Mouse (Mus musculus): Measurements from ENCODE around the gene Itgb3. TPM values are rescaled to one million over a fixed set of nuclear protein-coding genes. Genes with fewer than 3 reads are reported as not detected.
A peak's percentile ranks its signal among the peaks of the same experiment; 100 is the strongest.

The Itgb3 gene
- polyA plus RNA-seq, 1 experiment, result 14.7 TPM

- Histone ChIP-seq H3K27ac (ENCODE audit: control insufficient read depth, insufficient read depth, low read length) (no peak overlapping the region), H3K36me3 (ENCODE audit: control insufficient read depth, insufficient read depth, low read length) (no peaks in the 10 kb centered on the region), H3K4me1 (replicated peaks; ENCODE audit: control insufficient read depth, insufficient read depth, low read length) (peaks cover 15% of the 10 kb centered on the region; the same call in 1 of the 2 replicates), H3K27me3 (ENCODE audit: control insufficient read depth, insufficient read depth, low read length) (no peaks in the 10 kb centered on the region), H3K4me3 (ENCODE audit: control insufficient read depth, insufficient read depth, low read length) (no peak overlapping the region)
- 97% methylated on average over 6 of the region's 6 CpGs for WGBS
- DNase-seq, result no peak
- TF ChIP-seq CTCF (IDR thresholded peaks at IDR 0.05; ENCODE audit: borderline replicate concordance, control insufficient read depth, extremely low read depth, insufficient read depth, low read length, poor library complexity) (no peak), POLR2A (IDR thresholded peaks at IDR 0.05; ENCODE audit: control insufficient read depth, extremely low read depth, insufficient read depth, low read length, poor library complexity) (no peak)
Observed at GRCm38 (mm10) chr11:104645402-104645801, 37.6 kb downstream of the Itgb3 start.

GRCm38 (mm10) chr11:104646173-104646572 is 38.4 kb downstream of the Itgb3 start:
- peaks cover 15% of the 10 kb centered on the region; the same call in 1 of the 2 replicates for H3K4me1 ChIP-seq (replicated peaks; ENCODE audit: control insufficient read depth, insufficient read depth, low read length)
- no peaks in the 10 kb centered on the region for H3K36me3 ChIP-seq (ENCODE audit: control insufficient read depth, insufficient read depth, low read length)
- TF ChIP-seq CTCF (IDR thresholded peaks at IDR 0.05; ENCODE audit: borderline replicate concordance, control insufficient read depth, extremely low read depth, insufficient read depth, low read length, poor library complexity) (no peak), POLR2A (IDR thresholded peaks at IDR 0.05; ENCODE audit: control insufficient read depth, extremely low read depth, insufficient read depth, low read length, poor library complexity) (no peak)
- no peak overlapping the region for H3K27ac ChIP-seq (ENCODE audit: control insufficient read depth, insufficient read depth, low read length)
- 91% methylated on average over 4 of the region's 4 CpGs for WGBS
- DNase-seq, result no peak
- no peak overlapping the region for H3K4me3 ChIP-seq (ENCODE audit: control insufficient read depth, insufficient read depth, low read length)
- H3K27me3 ChIP-seq (ENCODE audit: control insufficient read depth, insufficient read depth, low read length), result no peaks in the 10 kb centered on the region

GRCm38 (mm10) chr11:104646611-104647010 is 38.8 kb downstream of the Itgb3 start:
- H3K27me3 ChIP-seq (ENCODE audit: control insufficient read depth, insufficient read depth, low read length), result no peaks in the 10 kb centered on the region
- no peak overlapping the region for H3K27ac ChIP-seq (ENCODE audit: control insufficient read depth, insufficient read depth, low read length)
- WGBS, result 29% methylated on average over 5 of the region's 5 CpGs
- TF ChIP-seq CTCF (IDR thresholded peaks at IDR 0.05; ENCODE audit: borderline replicate concordance, control insufficient read depth, extremely low read depth, insufficient read depth, low read length, poor library complexity) (no peak), POLR2A (IDR thresholded peaks at IDR 0.05; ENCODE audit: control insufficient read depth, extremely low read depth, insufficient read depth, low read length, poor library complexity) (no peak)
- no peak overlapping the region for H3K4me3 ChIP-seq (ENCODE audit: control insufficient read depth, insufficient read depth, low read length)
- peaks cover 15% of the 10 kb centered on the region; the same call in 1 of the 2 replicates for H3K4me1 ChIP-seq (replicated peaks; ENCODE audit: control insufficient read depth, insufficient read depth, low read length)
- H3K36me3 ChIP-seq (ENCODE audit: control insufficient read depth, insufficient read depth, low read length), result no peaks in the 10 kb centered on the region
- no peak for DNase-seq

- peak overlapping the region; percentile 25; the same call in 1 of the 2 replicates for H3K27ac ChIP-seq (ENCODE audit: control insufficient read depth, insufficient read depth, low read length)
- peaks cover 15% of the 10 kb centered on the region; the same call in 1 of the 2 replicates for H3K4me1 ChIP-seq (replicated peaks; ENCODE audit: control insufficient read depth, insufficient read depth, low read length)
- 68% methylated on average over 8 of the region's 8 CpGs for WGBS
- H3K27me3 ChIP-seq (ENCODE audit: control insufficient read depth, insufficient read depth, low read length), result no peaks in the 10 kb centered on the region
- no peaks in the 10 kb centered on the region for H3K36me3 ChIP-seq (ENCODE audit: control insufficient read depth, insufficient read depth, low read length)
- TF ChIP-seq CTCF (IDR thresholded peaks at IDR 0.05; ENCODE audit: borderline replicate concordance, control insufficient read depth, extremely low read depth, insufficient read depth, low read length, poor library complexity) (no peak), POLR2A (IDR thresholded peaks at IDR 0.05; ENCODE audit: control insufficient read depth, extremely low read depth, insufficient read depth, low read length, poor library complexity) (no peak)
- no peak for DNase-seq
- no peak overlapping the region for H3K4me3 ChIP-seq (ENCODE audit: control insufficient read depth, insufficient read depth, low read length)
Observed at GRCm38 (mm10) chr11:104647188-104647867, 39.5 kb downstream of the Itgb3 start.

- Histone ChIP-seq H3K4me3 (ENCODE audit: control insufficient read depth, insufficient read depth, low read length) (no peak overlapping the region), H3K27ac (ENCODE audit: control insufficient read depth, insufficient read depth, low read length) (no peak overlapping the region), H3K4me1 (replicated peaks; ENCODE audit: control insufficient read depth, insufficient read depth, low read length) (peaks cover 15% of the 10 kb centered on the region; the same call in 1 of the 2 replicates), H3K27me3 (ENCODE audit: control insufficient read depth, insufficient read depth, low read length) (no peaks in the 10 kb centered on the region), H3K36me3 (ENCODE audit: control insufficient read depth, insufficient read depth, low read length) (no peaks in the 10 kb centered on the region)
- 72% methylated on average over 3 of the region's 3 CpGs for WGBS
- DNase-seq, result peak; percentile 70
- TF ChIP-seq POLR2A (IDR thresholded peaks at IDR 0.05; ENCODE audit: control insufficient read depth, extremely low read depth, insufficient read depth, low read length, poor library complexity) (no peak), CTCF (IDR thresholded peaks at IDR 0.05; ENCODE audit: borderline replicate concordance, control insufficient read depth, extremely low read depth, insufficient read depth, low read length, poor library complexity) (peak; percentile 39; the same call in 1 of the 2 replicates)
Observed at GRCm38 (mm10) chr11:104648571-104648970, 40.8 kb downstream of the Itgb3 start.

GRCm38 (mm10) chr11:104660599-104660998 is 52.8 kb downstream of the Itgb3 start:
- 89% methylated on average over 4 of the region's 4 CpGs for WGBS
- Histone ChIP-seq H3K27ac (ENCODE audit: control insufficient read depth, insufficient read depth, low read length) (peak overlapping the region; percentile 32; the same call in 1 of the 2 replicates), H3K27me3 (ENCODE audit: control insufficient read depth, insufficient read depth, low read length) (no peaks in the 10 kb centered on the region), H3K36me3 (ENCODE audit: control insufficient read depth, insufficient read depth, low read length) (no peaks in the 10 kb centered on the region), H3K4me3 (ENCODE audit: control insufficient read depth, insufficient read depth, low read length) (no peak overlapping the region), H3K4me1 (replicated peaks; ENCODE audit: control insufficient read depth, insufficient read depth, low read length) (peaks cover 69% of the 10 kb centered on the region)
- TF ChIP-seq CTCF (IDR thresholded peaks at IDR 0.05; ENCODE audit: borderline replicate concordance, control insufficient read depth, extremely low read depth, insufficient read depth, low read length, poor library complexity) (no peak), POLR2A (IDR thresholded peaks at IDR 0.05; ENCODE audit: control insufficient read depth, extremely low read depth, insufficient read depth, low read length, poor library complexity) (no peak)
- DNase-seq, result no peak

All from thymus, adult 2 months (tissue).